8 mouse cellular contexts compared by ENCODE assay signal in the genomic region with DNA sequence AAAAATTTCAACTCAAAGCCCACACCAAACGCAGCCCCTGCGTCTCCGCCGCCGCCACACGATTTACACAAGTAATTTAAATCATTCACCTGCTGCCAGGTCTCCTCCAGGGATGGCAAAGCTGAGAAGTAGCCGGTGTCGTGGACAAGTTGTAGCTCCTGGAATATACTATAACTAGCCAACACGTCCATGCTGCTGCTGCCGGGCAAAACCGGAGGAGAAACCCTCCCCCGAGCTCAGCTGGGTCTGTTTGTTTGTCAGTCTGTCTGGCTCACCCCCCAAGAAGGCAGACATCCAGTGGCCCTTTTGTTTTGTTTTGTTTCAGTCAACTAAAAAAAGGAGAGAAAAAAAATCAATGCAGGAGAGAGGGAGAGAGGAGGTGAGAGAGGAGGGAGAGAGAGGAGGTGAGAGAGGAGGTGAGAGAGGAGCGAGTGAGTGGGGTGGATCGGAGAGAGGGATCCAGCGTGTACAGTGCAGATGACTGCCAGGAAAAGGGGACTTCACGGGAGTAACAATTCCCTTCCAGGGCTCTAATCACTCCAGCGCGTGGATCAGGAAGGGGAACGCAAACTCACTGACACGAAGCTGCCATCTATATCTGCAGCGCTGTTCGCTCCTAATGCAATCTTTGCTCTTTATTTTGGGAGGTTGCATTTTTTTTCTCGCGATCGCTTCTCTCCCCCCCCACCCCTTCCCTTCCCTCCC. TPM values are rescaled to one million over a fixed set of nuclear protein-coding genes. Genes with fewer than 3 reads are reported as not detected.
DNase-seq lines count a peak whose midpoint lies in the region; ATAC-seq and TF ChIP-seq lines count a peak whose summit lies in the region.

No protein-coding gene starts in this region.

- peak overlapping the region; percentile 73 for H3K9ac ChIP-seq in embryonic facial prominence, embryonic 12.5 days
- H3K9ac ChIP-seq in heart, embryonic 15.5 days: peak overlapping the region; percentile 74
- peak overlapping the region; percentile 72 for H3K9ac ChIP-seq in liver, embryonic 11.5 days (ENCODE audit: low read depth, low read length)

- no peaks in the 10 kb centered on the region for H3K36me3 ChIP-seq in erythroblast, embryonic 14.5 days (ENCODE audit: control insufficient read depth)
- no peaks in the 10 kb centered on the region for H3K36me3 ChIP-seq in embryonic facial prominence, embryonic 12.5 days
- H3K36me3 ChIP-seq in heart, embryonic 15.5 days: no peaks in the 10 kb centered on the region
- H3K36me3 ChIP-seq in liver, embryonic 11.5 days (ENCODE audit: control insufficient read depth, insufficient read depth, low read length): no peaks in the 10 kb centered on the region
- H3K36me3 ChIP-seq in testis, adult 2 months (ENCODE audit: control insufficient read depth, insufficient read depth, low read length): no peaks in the 10 kb centered on the region

- ATAC-seq in erythroblast, adult 5-6 weeks (replicated peaks; ENCODE audit: low FRiP score, poor library complexity, severe bottlenecking): no peak
- ATAC-seq in embryonic facial prominence, embryonic 12.5 days (ENCODE audit: insufficient number of reproducible peaks, insufficient read depth, low FRiP score, low TSS enrichment): peak; percentile 29
- peak; percentile 19 for ATAC-seq in heart, embryonic 15.5 days (replicated peaks; ENCODE audit: insufficient number of reproducible peaks, insufficient read depth, low FRiP score, low read depth)
- peak; percentile 13; the same call in 1 of the 2 replicates for ATAC-seq in liver, embryonic 11.5 days (replicated peaks; ENCODE audit: low FRiP score)

- no peaks in the 10 kb centered on the region for H3K9me3 ChIP-seq in erythroblast, embryonic 14.5 days (ENCODE audit: control insufficient read depth, low read length)
- no peaks in the 10 kb centered on the region for H3K9me3 ChIP-seq in embryonic facial prominence, embryonic 12.5 days
- H3K9me3 ChIP-seq in heart, embryonic 15.5 days (replicated peaks): no peaks in the 10 kb centered on the region
- H3K9me3 ChIP-seq in liver, embryonic 11.5 days (ENCODE audit: control insufficient read depth, low read length): no peaks in the 10 kb centered on the region

- H3K4me3 ChIP-seq in erythroblast, embryonic 14.5 days (replicated peaks): peak overlapping the region; percentile 76
- H3K4me3 ChIP-seq in embryonic facial prominence, embryonic 12.5 days: peak overlapping the region; percentile 58
- peak overlapping the region; percentile 90 for H3K4me3 ChIP-seq in heart, embryonic 15.5 days
- H3K4me3 ChIP-seq in liver, embryonic 11.5 days (ENCODE audit: low read depth, low read length): peak overlapping the region; percentile 82
- peak overlapping the region; percentile 80 for H3K4me3 ChIP-seq in testis, adult 2 months (ENCODE audit: control insufficient read depth, low read depth, low read length)

- DNase-seq in kidney, postnatal 14 days: peak; percentile 53
- peak; percentile 58 for DNase-seq in liver, embryonic 11.5 days (ENCODE audit: low spot score)
- DNase-seq in natural killer cell, adult 2 months (ENCODE audit: low spot score in 2 of 2): peak; percentile 41 to 49

- no peak for TF ChIP-seq CTCF in testis, adult 2 months (IDR thresholded peaks at IDR 0.05; ENCODE audit: control insufficient read depth, insufficient read depth, insufficient replicate concordance, low read depth, low read length)

- peak overlapping the region; percentile 100 for H3K27ac ChIP-seq in embryonic facial prominence, embryonic 12.5 days
- H3K27ac ChIP-seq in heart, embryonic 15.5 days: peak overlapping the region; percentile 98
- peak overlapping the region; percentile 84 for H3K27ac ChIP-seq in liver, embryonic 11.5 days (ENCODE audit: low read depth, low read length)
- peak overlapping the region; percentile 77 for H3K27ac ChIP-seq in testis, adult 2 months (ENCODE audit: control insufficient read depth, insufficient read depth, low read depth, low read length)

- H3K27me3 ChIP-seq in erythroblast, embryonic 14.5 days (ENCODE audit: control insufficient read depth): peaks cover 42% of the 10 kb centered on the region
- H3K27me3 ChIP-seq in embryonic facial prominence, embryonic 12.5 days: no peaks in the 10 kb centered on the region
- H3K27me3 ChIP-seq in heart, embryonic 15.5 days: no peaks in the 10 kb centered on the region
- H3K27me3 ChIP-seq in liver, embryonic 11.5 days (replicated peaks; ENCODE audit: control insufficient read depth, insufficient read depth, low read length): no peaks in the 10 kb centered on the region
- H3K27me3 ChIP-seq in testis, adult 2 months (ENCODE audit: control insufficient read depth, insufficient read depth, low read length): no peaks in the 10 kb centered on the region

- H3K4me1 ChIP-seq in erythroblast, embryonic 14.5 days (ENCODE audit: control insufficient read depth): peaks cover 41% of the 10 kb centered on the region
- H3K4me1 ChIP-seq in embryonic facial prominence, embryonic 12.5 days: peaks cover 20% of the 10 kb centered on the region
- peaks cover 21% of the 10 kb centered on the region for H3K4me1 ChIP-seq in heart, embryonic 15.5 days (replicated peaks)
- H3K4me1 ChIP-seq in liver, embryonic 11.5 days (replicated peaks; ENCODE audit: control insufficient read depth, insufficient read depth, low read length): peaks cover 26% of the 10 kb centered on the region
- peaks cover 5% of the 10 kb centered on the region; the same call in 1 of the 2 replicates for H3K4me1 ChIP-seq in testis, adult 2 months (ENCODE audit: control insufficient read depth, insufficient read depth, low read length)

- under 1% methylated on average over 23 of the region's 25 CpGs for whole genome bisulfite sequencing in embryonic facial prominence, embryonic 12.5 days
- WGBS in heart, embryonic 15.5 days: 0% methylated on average over 25 of the region's 25 CpGs
- under 1% methylated on average over 25 of the region's 25 CpGs for WGBS in liver, embryonic 11.5 days

- no peak for TF ChIP-seq POLR2A in testis, adult 2 months (IDR thresholded peaks at IDR 0.05; ENCODE audit: control insufficient read depth, low read depth, low read length)

- peak overlapping the region; percentile 73 for H3K4me2 ChIP-seq in embryonic facial prominence, embryonic 12.5 days (replicated peaks)
- peak overlapping the region; percentile 58 for H3K4me2 ChIP-seq in heart, embryonic 15.5 days
- peak overlapping the region; percentile 71 for H3K4me2 ChIP-seq in liver, embryonic 11.5 days

RNA-seq across cellular contexts. Expression of a gene that starts 1.1 kb away (rescaled TPM):
- under 0.01 and 0.05 TPM in 2 replicates for polyA plus RNA-seq in erythroblast, embryonic 14.5 days (2012)
- 6.1 and 7.3 TPM in 2 replicates for total RNA-seq in erythroblast, adult 5-6 weeks (2015; ENCODE audit: low replicate concordance)
- 2.4 and 4.1 TPM in 2 replicates for total RNA-seq in erythroblast, adult 5-6 weeks (2017; ENCODE audit: low replicate concordance)
- 23.3 and 24.2 TPM in 2 replicates for polyA plus RNA-seq in embryonic facial prominence, embryonic 12.5 days (2016; fragmentation: Nextera tagmentation; extraction: Ambion mirVana)
- polyA plus RNA-seq in heart, embryonic 15.5 days (2015; fragmentation: Nextera tagmentation; extraction: Ambion mirVana): 18.9 and 19.5 TPM in 2 replicates
- polyA plus RNA-seq in liver, embryonic 11.5 days (2014; fragmentation: Nextera tagmentation; extraction: Ambion mirVana): 9.5 and 10.1 TPM in 2 replicates
- polyA plus RNA-seq in testis, adult 2 months (2012; rRNA removed): 1.1 and 2.5 TPM in 2 replicates
